Mouse (Mus musculus): ENCODE data around the gene Zc3h12a.

Zc3h12a gene

GRCm38 (mm10) chr4:125144627-125145026 lies 17.0 kb upstream of the Zc3h12a start:
- 46% methylated on average over 7 of the region's 7 CpGs for WGBS

- 72% methylated on average over 5 of the region's 5 CpGs for WGBS
These were observed 16.6 kb upstream of the Zc3h12a start for GRCm38 (mm10) chr4:125144211-125144610.

GRCm38 (mm10) chr4:125138321-125138720 lies 10.7 kb upstream of the Zc3h12a start:
- WGBS: 84% methylated on average over 7 of the region's 7 CpGs

- 72% methylated on average over 12 of the region's 12 CpGs for WGBS
These were observed 8.8 kb upstream of the Zc3h12a start for GRCm38 (mm10) chr4:125136303-125136888.

GRCm38 (mm10) chr4:125135076-125135855 lies 7.6 kb upstream of the Zc3h12a start:
- WGBS: 81% methylated on average over 10 of the region's 10 CpGs

- WGBS: 79% methylated on average over 5 of the region's 5 CpGs
These were observed 7.0 kb upstream of the Zc3h12a start for GRCm38 (mm10) chr4:125134631-125135030.

- WGBS: 88% methylated on average over 4 of the region's 4 CpGs
These were observed 6.6 kb upstream of the Zc3h12a start for GRCm38 (mm10) chr4:125134192-125134591.

GRCm38 (mm10) chr4:125132394-125132793 lies 4.8 kb upstream of the Zc3h12a start:
- WGBS: 39% methylated on average over 5 of the region's 5 CpGs

GRCm38 (mm10) chr4:125131493-125131892 lies 3.9 kb upstream of the Zc3h12a start:
- WGBS: 34% methylated on average over 4 of the region's 4 CpGs

- WGBS: 76% methylated on average over 7 of the region's 7 CpGs
These were observed 879 bp downstream of the Zc3h12a start for GRCm38 (mm10) chr4:125126761-125127160.

- 97% methylated on average over 3 of the region's 3 CpGs for WGBS
These were observed 1.5 kb downstream of the Zc3h12a start for GRCm38 (mm10) chr4:125126186-125126585.

- WGBS: 91% methylated on average over 7 of the region's 7 CpGs
These were observed 2.2 kb downstream of the Zc3h12a start for GRCm38 (mm10) chr4:125125361-125125921.

GRCm38 (mm10) chr4:125124424-125125209 lies 3.0 kb downstream of the Zc3h12a start:
- 70% methylated on average over 7 of the region's 7 CpGs for WGBS

- WGBS: 85% methylated on average over 7 of the region's 7 CpGs
These were observed 4.4 kb downstream of the Zc3h12a start for GRCm38 (mm10) chr4:125123279-125123671.

- 49% methylated on average over 16 of the region's 16 CpGs for WGBS
These were observed 5.0 kb downstream of the Zc3h12a start for GRCm38 (mm10) chr4:125122431-125123278.

GRCm38 (mm10) chr4:125119721-125120120 lies 7.9 kb downstream of the Zc3h12a start:
- WGBS: 96% methylated on average over 11 of the region's 11 CpGs

- WGBS: 51% methylated on average over 10 of the region's 10 CpGs
These were observed 8.6 kb downstream of the Zc3h12a start for GRCm38 (mm10) chr4:125119070-125119469.

- 84% methylated on average over 7 of the region's 7 CpGs for WGBS
These were observed 9.7 kb downstream of the Zc3h12a start for GRCm38 (mm10) chr4:125117902-125118320.

GRCm38 (mm10) chr4:125116929-125117328 lies 10.7 kb downstream of the Zc3h12a start:
- WGBS: 43% methylated on average over 13 of the region's 13 CpGs

- WGBS: 34% methylated on average over 9 of the region's 9 CpGs
These were observed 11.4 kb downstream of the Zc3h12a start for GRCm38 (mm10) chr4:125116090-125116861.
